Comparison of ENCODE assay signal across 10 mouse cellular contexts in genomic region chr3:103683234-103683965, GRCm38 (mm10). TPM values are rescaled to one million over a fixed set of nuclear protein-coding genes. Genes with fewer than 3 reads are reported as not detected.
DNase-seq lines count a peak whose midpoint lies in the region; ATAC-seq and TF ChIP-seq lines count a peak whose summit lies in the region.
"Had no signal": no experiment of that assay in that cellular context is flagged by ENCODE, and none has a peak within 500 bp of the region (broad histone marks: within the 10 kb centered on the region; RNA-seq: fewer than 3 reads in every experiment).

No protein-coding gene starts in this region.

- no peak for ATAC-seq in heart, embryonic 13.5 days (ENCODE audit: extremely low read depth, insufficient number of reproducible peaks, low FRiP score, low TSS enrichment)
- peak; percentile 83 for ATAC-seq in forebrain, postnatal 0 days
- no peak for ATAC-seq in limb, embryonic 12.5 days (ENCODE audit: insufficient number of reproducible peaks, insufficient read depth, low FRiP score, low TSS enrichment, low read depth)
- no peak for ATAC-seq in granulocyte monocyte progenitor cell, adult 5-6 weeks (replicated peaks; ENCODE audit: poor library complexity, severe bottlenecking)

- no peak overlapping the region for H3K9ac ChIP-seq in heart, embryonic 13.5 days
- H3K9ac ChIP-seq in forebrain, postnatal 0 days, result no peak overlapping the region
- 0 out of 2 replicates have a peak overlapping the region, but pooled peaks have one; percentile 8 for H3K9ac ChIP-seq in limb, embryonic 12.5 days (replicated peaks)

- peaks cover 21% of the 10 kb centered on the region for H3K27me3 ChIP-seq in heart, embryonic 13.5 days (replicated peaks)
- H3K27me3 ChIP-seq in forebrain, postnatal 0 days (ENCODE audit: insufficient read depth, low read length), result no peaks in the 10 kb centered on the region; the same call in 1 of the 2 replicates
- H3K27me3 ChIP-seq in limb, embryonic 12.5 days, result peaks cover 17% of the 10 kb centered on the region

- H3K9me3 ChIP-seq in heart, embryonic 13.5 days, result no peaks in the 10 kb centered on the region
- H3K9me3 ChIP-seq in forebrain, postnatal 0 days (ENCODE audit: low read length), result no peaks in the 10 kb centered on the region
- H3K9me3 ChIP-seq in limb, embryonic 12.5 days, result no peaks in the 10 kb centered on the region

- DNase-seq in heart, postnatal 36 days, result no peak
- DNase-seq in ZHBTc4 (ENCODE audit: low read depth, low spot score), result peak; percentile 79
- no peak for DNase-seq in forebrain, postnatal 0 days
- DNase-seq in right cerebral cortex, postnatal 36 days (ENCODE audit: low spot score in 2 of 2), result peak; percentile 26 to 54
- no peak for DNase-seq in thymus, postnatal 14 days

- H3K4me1 ChIP-seq in heart, embryonic 13.5 days, result peaks cover 5% of the 10 kb centered on the region
- no peaks in the 10 kb centered on the region for H3K4me1 ChIP-seq in forebrain, postnatal 0 days (ENCODE audit: insufficient read depth)
- peaks cover 24% of the 10 kb centered on the region for H3K4me1 ChIP-seq in limb, embryonic 12.5 days (replicated peaks)

- WGBS in heart, embryonic 13.5 days, result 9% methylated on average over 21 of the region's 21 CpGs
- 4% methylated on average over 21 of the region's 21 CpGs for WGBS in forebrain, postnatal 0 days
- WGBS in limb, embryonic 12.5 days, result 1% methylated on average over 21 of the region's 21 CpGs

- no peak for TF ChIP-seq CTCF in forebrain, postnatal 0 days (IDR thresholded peaks at IDR 0.05; ENCODE audit: low read depth)

- H3K4me3 ChIP-seq in heart, embryonic 13.5 days, result peak overlapping the region; percentile 17; the same call in 1 of the 2 replicates
- H3K4me3 ChIP-seq in forebrain, postnatal 0 days (ENCODE audit: low read depth, low read length), result no peak overlapping the region
- peak overlapping the region; percentile 15 for H3K4me3 ChIP-seq in limb, embryonic 12.5 days (replicated peaks)

- H3K4me2 ChIP-seq in heart, embryonic 13.5 days, result peak overlapping the region; percentile 55
- H3K4me2 ChIP-seq in forebrain, postnatal 0 days (ENCODE audit: low read depth), result peak overlapping the region; percentile 40
- peak overlapping the region; percentile 50 for H3K4me2 ChIP-seq in limb, embryonic 12.5 days

- H3K27ac ChIP-seq in heart, embryonic 13.5 days (replicated peaks), result no peak overlapping the region
- no peak overlapping the region for H3K27ac ChIP-seq in forebrain, postnatal 0 days (ENCODE audit: low read depth, low read length)
- no peak overlapping the region for H3K27ac ChIP-seq in limb, embryonic 12.5 days

- H3K36me3 ChIP-seq in heart, embryonic 13.5 days, result no peaks in the 10 kb centered on the region
- H3K36me3 ChIP-seq in forebrain, postnatal 0 days (ENCODE audit: insufficient read depth), result no peaks in the 10 kb centered on the region
- H3K36me3 ChIP-seq in limb, embryonic 12.5 days, result no peaks in the 10 kb centered on the region

- intact Hi-C loops in heart, postnatal 36 days (cut with DNase I), result no loop called here

RNA-seq across cellular contexts. Expression of gene Atg4a-ps, which starts 37.5 kb away (rescaled TPM):
- polyA plus RNA-seq in heart, embryonic 13.5 days (2015; fragmentation: Nextera tagmentation; extraction: Ambion mirVana), result 0.11 TPM in 1 of 2 replicates, not detected in the other
- 1 to 10 TPM in 1 of 2 experiments, not detected in 1; 2.0 TPM for total RNA-seq in heart, postnatal 36 days (2021)
- 0.29 TPM in 1 of 2 replicates, not detected in the other for total RNA-seq in forebrain, postnatal 0 days (2014; rRNA removed)
- 0.09 and 0.33 TPM in 2 replicates for polyA plus RNA-seq in forebrain, postnatal 0 days (2015; fragmentation: Nextera tagmentation; extraction: Ambion mirVana)
- polyA plus RNA-seq in limb, embryonic 12.5 days (2016; fragmentation: Nextera tagmentation; extraction: Ambion mirVana), result 0.24 TPM in 1 of 2 replicates, not detected in the other
- total RNA-seq in granulocyte monocyte progenitor cell, adult 5-6 weeks (2014; fragmentation: Nextera tagmentation), result 1.4 TPM in 1 of 2 replicates, not detected in the other
- 0.26 and 0.39 TPM in 2 replicates for total RNA-seq in granulocyte monocyte progenitor cell, adult 5-6 weeks (2017)
- polyA plus RNA-seq: testis, adult 2 months had no signal

RNA-seq across cellular contexts. Expression of gene Olfml3, which starts 54.4 kb away (rescaled TPM):
- 21.9 and 24.1 TPM in 2 replicates for polyA plus RNA-seq in heart, embryonic 13.5 days (2015; fragmentation: Nextera tagmentation; extraction: Ambion mirVana)
- 1 to 10 TPM; 5.2 to 6.0 TPM for total RNA-seq in heart, postnatal 36 days (2021)
- total RNA-seq in forebrain, postnatal 0 days (2014; rRNA removed), result 5.3 and 7.9 TPM in 2 replicates
- 5.5 and 6.4 TPM in 2 replicates for polyA plus RNA-seq in forebrain, postnatal 0 days (2015; fragmentation: Nextera tagmentation; extraction: Ambion mirVana)
- polyA plus RNA-seq in limb, embryonic 12.5 days (2016; fragmentation: Nextera tagmentation; extraction: Ambion mirVana), result 33.8 and 36.9 TPM in 2 replicates
- total RNA-seq in granulocyte monocyte progenitor cell, adult 5-6 weeks (2014; fragmentation: Nextera tagmentation), result 0.30 TPM in 1 of 2 replicates, not detected in the other
- 0.86 TPM in 1 of 2 replicates, not detected in the other for total RNA-seq in granulocyte monocyte progenitor cell, adult 5-6 weeks (2017)

RNA-seq across cellular contexts. Expression of gene Gm10964, which starts 55.8 kb away (rescaled TPM):
- not detected in 2 replicates for polyA plus RNA-seq in heart, embryonic 13.5 days (2015; fragmentation: Nextera tagmentation; extraction: Ambion mirVana)
- total RNA-seq in heart, postnatal 36 days (2021), result not detected
- not detected in 2 replicates for total RNA-seq in forebrain, postnatal 0 days (2014; rRNA removed)
- polyA plus RNA-seq in forebrain, postnatal 0 days (2015; fragmentation: Nextera tagmentation; extraction: Ambion mirVana), result not detected in 2 replicates
- not detected in 2 replicates for polyA plus RNA-seq in limb, embryonic 12.5 days (2016; fragmentation: Nextera tagmentation; extraction: Ambion mirVana)
- not detected in 2 replicates for total RNA-seq in granulocyte monocyte progenitor cell, adult 5-6 weeks (2014; fragmentation: Nextera tagmentation)
- not detected in 2 replicates for total RNA-seq in granulocyte monocyte progenitor cell, adult 5-6 weeks (2017)
- total RNA-seq: layer of hippocampus, postnatal 25 days had no signal
- polyA plus RNA-seq: testis, adult 2 months had no signal

Comparison
In these comparisons a context has a peak if more than half of its experiments do, and no peak if none do; other contexts are left out.
1. DNase-seq: peak in ZHBTc4 (single experiment) and right cerebral cortex, postnatal 36 days (2 of 2); none in heart, postnatal 36 days (0 of 2), forebrain, postnatal 0 days (single experiment) and thymus, postnatal 14 days (single experiment).
2. Peak in every context shown above with its lines, with median percentiles within 50 percentile points of each other: H3K4me2 ChIP-seq.